Mouse (Mus musculus): ENCODE measurements at regions not wholly inside any gene's neighbourhood (a gene's known extent, or its start where the extent isn't known, plus 50 kb on each side); places are given as distances from the start of the nearest gene placed in this dataset.

DNA sequence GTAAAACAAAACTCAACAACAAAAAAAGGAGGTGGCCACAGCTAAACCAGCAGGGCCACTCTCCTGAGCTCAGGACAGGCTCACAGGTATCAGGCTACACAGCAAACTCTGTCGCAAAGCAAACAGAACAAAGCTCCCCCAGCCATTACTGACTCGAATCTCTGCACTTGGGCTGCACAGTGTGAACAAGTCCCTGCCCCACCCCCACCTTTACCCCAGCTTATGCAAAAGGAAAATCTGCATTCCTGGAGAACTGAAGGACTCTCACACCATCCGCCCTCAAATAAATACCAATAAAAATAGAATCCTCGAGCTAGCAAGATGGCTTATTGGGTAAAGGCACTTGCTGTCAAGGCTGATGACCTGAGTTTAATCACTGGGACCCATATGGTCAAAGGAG lies 60.6 kb upstream of the Syt13 start:
- WGBS, result 67% methylated on average over 4 of the region's 4 CpGs
- Histone ChIP-seq H3K4me1 (peaks cover 39% of the 10 kb centered on the region), H3K9me3 (replicated peaks) (no peaks in the 10 kb centered on the region), H3K4me3 (no peak overlapping the region), H3K27me3 (ENCODE audit: low read depth, poor library complexity, severe bottlenecking) (no peaks in the 10 kb centered on the region), H3K36me3 (no peaks in the 10 kb centered on the region), H3K27ac (replicated peaks) (no peak overlapping the region)
- DNase-seq (ENCODE audit: low spot score), result no peak

DNA sequence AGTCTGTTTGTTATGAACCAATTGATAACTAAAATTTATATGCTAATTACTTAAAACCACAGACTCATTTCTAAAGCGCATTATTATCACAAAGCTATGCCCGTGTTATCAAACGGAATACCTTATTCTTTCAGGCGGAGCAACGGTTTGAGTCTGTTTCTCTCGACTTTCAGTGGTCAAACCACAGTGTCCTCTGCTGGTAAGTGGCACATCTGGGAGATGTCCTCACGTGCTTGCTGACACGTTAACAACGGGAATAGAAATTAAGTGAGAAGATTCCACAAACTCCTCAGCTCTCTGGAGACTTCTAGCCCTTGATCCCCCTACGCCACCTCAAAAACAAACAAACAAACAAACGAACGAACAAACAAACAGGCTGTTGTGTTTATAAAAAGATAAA lies 58.9 kb upstream of the Syt13 start:
- no peak for DNase-seq (ENCODE audit: low spot score)
- Histone ChIP-seq H3K4me3 (no peak overlapping the region), H3K4me1 (peaks cover 25% of the 10 kb centered on the region), H3K9me3 (replicated peaks) (no peaks in the 10 kb centered on the region), H3K27ac (replicated peaks) (no peak overlapping the region), H3K27me3 (ENCODE audit: low read depth, poor library complexity, severe bottlenecking) (no peaks in the 10 kb centered on the region), H3K36me3 (no peaks in the 10 kb centered on the region)
- WGBS, result 83% methylated on average over 12 of the region's 12 CpGs

DNA sequence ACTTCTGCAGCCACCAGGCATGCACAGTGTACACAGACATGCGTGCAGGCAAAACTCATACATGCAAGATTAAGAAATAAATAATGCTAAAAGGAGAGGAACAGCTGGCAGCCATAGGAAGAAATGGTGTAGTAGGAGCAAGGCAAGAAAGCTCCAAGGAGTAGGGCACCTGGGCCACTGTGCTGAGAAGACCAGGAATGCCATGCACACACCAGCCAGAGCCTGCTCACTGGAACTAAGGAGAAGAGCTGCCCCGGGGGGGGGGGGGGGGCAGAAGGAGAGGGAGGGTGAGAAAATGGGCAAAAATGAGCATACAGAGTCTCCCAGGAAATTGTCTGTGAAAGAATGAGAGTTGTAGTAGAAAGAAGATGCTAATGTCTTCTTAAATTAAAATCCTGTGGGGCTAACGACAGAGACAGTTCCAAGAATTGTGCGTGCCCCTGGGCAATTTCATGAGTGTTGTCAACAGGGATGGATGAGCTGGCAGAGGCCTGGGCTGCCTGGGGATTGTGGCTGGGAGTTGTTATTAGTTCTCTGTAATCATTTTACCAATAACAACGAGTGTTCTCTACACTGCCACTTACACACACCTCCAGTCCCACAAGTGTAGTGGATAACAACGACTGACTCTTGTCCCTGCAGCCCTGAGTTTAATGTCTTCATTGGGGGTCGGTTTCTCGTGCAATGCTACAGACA lies 54.2 kb upstream of the Syt13 start:
- no peaks in the 10 kb centered on the region for H3K36me3 ChIP-seq
- H3K27ac ChIP-seq (replicated peaks), result no peak overlapping the region
- no peak overlapping the region for H3K4me3 ChIP-seq
- no peaks in the 10 kb centered on the region for H3K27me3 ChIP-seq (ENCODE audit: low read depth, poor library complexity, severe bottlenecking)
- peaks cover 13% of the 10 kb centered on the region for H3K4me1 ChIP-seq
- peaks cover 13% of the 10 kb centered on the region for H3K9me3 ChIP-seq (replicated peaks)
- no peak for DNase-seq (ENCODE audit: low spot score)
- 80% methylated on average over 8 of the region's 8 CpGs for WGBS
